Mouse (Mus musculus) ES-E14 (cell line): ENCODE data around the gene H2al1c. TPM values are rescaled to one million over a fixed set of nuclear protein-coding genes. Genes with fewer than 3 reads are reported as not detected.
"Not testable (repeated sequence)": the region's sequence is repeated elsewhere in the genome, so short reads cannot be mapped to it uniquely, and the experiment has no call there.

Experiments
- DNase-seq: peaks from one replicate; pipeline ENCODE4 v3.0.0-alpha.2; 2013; ENCODE audit warnings: low read depth, low spot score
- H3K27ac ChIP-seq: 2 replicates; pipeline ENCODE4 v1.5.1; 2012; ENCODE audit warnings: low read depth, mild to moderate bottlenecking, low read length, moderate library complexity, mixed read lengths; ENCODE audit not compliant: poor library complexity, insufficient read depth, severe bottlenecking
- H3K36me3 ChIP-seq: 2 replicates; pipeline ENCODE4 v1.6.1; 2012; ENCODE audit warnings: mild to moderate bottlenecking, low read length, moderate library complexity, mixed read lengths; ENCODE audit not compliant: control insufficient read depth, poor library complexity, insufficient read depth, severe bottlenecking
- H3K4me1 ChIP-seq, 2 experiments: fragments of 150-350 bp in 1 of 2; sonication (generic) in 1 of 2; 2 replicates each; pipeline ENCODE4 v1.6.1; 2012; ENCODE audit warnings: low read length in 2 of 2, mild to moderate bottlenecking in 1 of 2, mixed read lengths in 1 of 2; ENCODE audit not compliant: control insufficient read depth in 2 of 2, insufficient read depth in 2 of 2, poor library complexity in 1 of 2
- H3K4me3 ChIP-seq, 2 experiments: fragments of 150-350 bp in 1 of 2; sonication (generic) in 1 of 2; 2 replicates each; pipeline ENCODE4 v1.5.1; 2012; ENCODE audit warnings: low read length in 2 of 2, low read depth in 1 of 2, mild to moderate bottlenecking in 1 of 2, mixed read lengths in 1 of 2; ENCODE audit not compliant: insufficient read depth in 1 of 2, poor library complexity in 1 of 2, severe bottlenecking in 1 of 2
- H3K9ac ChIP-seq: 2 replicates; pipeline ENCODE4 v1.6.1; 2012; ENCODE audit warnings: low read depth, mild to moderate bottlenecking, low read length, mixed read lengths; ENCODE audit not compliant: poor library complexity, insufficient read depth, severe bottlenecking
- H3K9me3 ChIP-seq: fragments of 150-350 bp; sonication (generic); 2 replicates; pipeline ENCODE4 v1.6.1; 2012; ENCODE audit warnings: low read depth, mild to moderate bottlenecking, low read length; ENCODE audit not compliant: control insufficient read depth, insufficient read depth
- in situ Hi-C, 2 experiments: fragments of 600-800 bp; cut with MboI; formaldehyde crosslinking; loops; one replicate each; pipeline ENCODE4 v1.15.1; 2025; ENCODE audit warnings: low sequenced_read_pairs in 2 of 2, inconsistent platforms in 1 of 2; ENCODE audit not compliant: unreplicated experiment in 2 of 2
- total RNA-seq: library from RNA; depleted of rRNA; stranded (reverse); fragments of 300-350 nt; gene quantifications from 2 replicates; pipeline ENCODE4 v1.2.3, GENCODE M21; 2012

The H2al1c gene
- total RNA-seq, 1 experiment = not detected

GRCm38 (mm10) chrX:11311634-11312033 is 6.2 kb downstream of the H2al1c start, which contains the start of gene H2al1e:
Gene H2al1e, plus strand, starts transcription at chrX:11311934.
- in situ Hi-C loops = not testable (repeated sequence)

DNA sequence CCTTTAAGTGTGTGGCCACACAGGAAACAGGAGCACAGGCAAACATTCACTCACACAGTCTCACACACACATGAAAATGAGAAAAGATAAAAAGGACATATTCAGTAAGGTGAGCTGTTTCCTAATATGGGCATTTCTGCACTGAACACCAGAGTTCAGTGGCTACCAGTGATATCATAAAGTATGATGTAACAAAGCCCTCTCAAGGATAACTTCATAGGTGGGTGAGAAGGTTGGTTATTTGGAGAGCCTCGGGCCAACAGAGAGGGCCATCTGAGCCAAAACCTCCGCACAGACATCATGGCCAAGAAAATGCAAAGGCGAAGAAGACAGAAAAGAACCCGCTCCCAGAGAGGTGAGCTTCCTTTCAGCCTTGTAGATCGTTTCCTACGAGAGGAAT is 9.4 kb downstream of the H2al1c start, which contains the start of gene H2al1f:
Gene H2al1f, plus strand, starts transcription at position 301 of the 400 bp plus-strand sequence.
- H3K9ac ChIP-seq, H3K27ac ChIP-seq, H3K36me3 ChIP-seq, H3K4me1 ChIP-seq, in situ Hi-C loops, H3K4me3 ChIP-seq, H3K9me3 ChIP-seq, DNase-seq: not testable (repeated sequence)

More at GRCm38 (mm10) chrX:11311634-11312033, 6.2 kb downstream of the H2al1c start, which contains the start of gene H2al1e:
- H3K27ac ChIP-seq, H3K4me3 ChIP-seq, H3K4me1 ChIP-seq, DNase-seq, H3K9ac ChIP-seq, H3K9me3 ChIP-seq, H3K36me3 ChIP-seq: not testable (repeated sequence)

DNA sequence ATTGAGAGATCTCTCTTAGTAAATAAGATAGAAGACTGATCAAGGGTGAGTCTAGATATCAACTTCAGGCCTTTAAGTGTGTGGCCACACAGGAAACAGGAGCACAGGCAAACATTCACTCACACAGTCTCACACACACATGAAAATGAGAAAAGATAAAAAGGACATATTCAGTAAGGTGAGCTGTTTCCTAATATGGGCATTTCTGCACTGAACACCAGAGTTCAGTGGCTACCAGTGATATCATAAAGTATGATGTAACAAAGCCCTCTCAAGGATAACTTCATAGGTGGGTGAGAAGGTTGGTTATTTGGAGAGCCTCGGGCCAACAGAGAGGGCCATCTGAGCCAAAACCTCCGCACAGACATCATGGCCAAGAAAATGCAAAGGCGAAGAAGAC is 12.5 kb downstream of the H2al1c start, which contains the start of gene H2al1g:
Gene H2al1g, plus strand, starts transcription at position 301 of the 400 bp plus-strand sequence.
- DNase-seq, H3K27ac ChIP-seq, H3K36me3 ChIP-seq, in situ Hi-C loops, H3K9ac ChIP-seq, H3K9me3 ChIP-seq, H3K4me3 ChIP-seq, H3K4me1 ChIP-seq: not testable (repeated sequence)

DNA sequence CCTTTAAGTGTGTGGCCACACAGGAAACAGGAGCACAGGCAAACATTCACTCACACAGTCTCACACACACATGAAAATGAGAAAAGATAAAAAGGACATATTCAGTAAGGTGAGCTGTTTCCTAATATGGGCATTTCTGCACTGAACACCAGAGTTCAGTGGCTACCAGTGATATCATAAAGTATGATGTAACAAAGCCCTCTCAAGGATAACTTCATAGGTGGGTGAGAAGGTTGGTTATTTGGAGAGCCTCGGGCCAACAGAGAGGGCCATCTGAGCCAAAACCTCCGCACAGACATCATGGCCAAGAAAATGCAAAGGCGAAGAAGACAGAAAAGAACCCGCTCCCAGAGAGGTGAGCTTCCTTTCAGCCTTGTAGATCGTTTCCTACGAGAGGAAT is 15.7 kb downstream of the H2al1c start, which contains the start of gene H2al1h:
Gene H2al1h, plus strand, starts transcription at position 301 of the 400 bp plus-strand sequence.
- DNase-seq, H3K27ac ChIP-seq, H3K9me3 ChIP-seq, H3K9ac ChIP-seq, H3K4me1 ChIP-seq, in situ Hi-C loops, H3K36me3 ChIP-seq, H3K4me3 ChIP-seq: not testable (repeated sequence)

- in situ Hi-C loops, H3K9ac ChIP-seq, H3K4me3 ChIP-seq: not testable (repeated sequence)
Observed at GRCm38 (mm10) chrX:11324359-11324758, 18.9 kb downstream of the H2al1c start, which contains the start of gene H2al1i. Gene H2al1i, plus strand, starts transcription at chrX:11324659.

GRCm38 (mm10) chrX:11327522-11327921 is 22.1 kb downstream of the H2al1c start, which contains the start of gene H2al1j:
Gene H2al1j, plus strand, starts transcription at chrX:11327822.
- H3K9me3 ChIP-seq, H3K36me3 ChIP-seq, DNase-seq, H3K27ac ChIP-seq, in situ Hi-C loops, H3K4me3 ChIP-seq, H3K9ac ChIP-seq, H3K4me1 ChIP-seq: not testable (repeated sequence)

More at GRCm38 (mm10) chrX:11324359-11324758, 18.9 kb downstream of the H2al1c start, which contains the start of gene H2al1i:
- H3K4me1 ChIP-seq, H3K9me3 ChIP-seq, H3K27ac ChIP-seq, DNase-seq, H3K36me3 ChIP-seq: not testable (repeated sequence)
